Mouse (Mus musculus): ENCODE measurements around the gene Gadd45a. TPM values are rescaled to one million over a fixed set of nuclear protein-coding genes. Genes with fewer than 3 reads are reported as not detected.
"Not testable (repeated sequence)": the region's sequence is repeated elsewhere in the genome, so short reads cannot be mapped to it uniquely, and the experiment has no call there.

Gene Gadd45a
- polyA plus RNA-seq, 1 experiment from 2014 or later, result 27.0 TPM

- Histone ChIP-seq H3K4me3 (replicated peaks) (no peak overlapping the region), H3K36me3 (replicated peaks) (no peaks in the 10 kb centered on the region), H3K9ac (no peak overlapping the region), H3K4me2 (no peak overlapping the region), H3K9me3 (no peaks in the 10 kb centered on the region), H3K27ac (no peak overlapping the region), H3K4me1 (peaks cover 13% of the 10 kb centered on the region), H3K27me3 (no peaks in the 10 kb centered on the region)
- WGBS, result 86% methylated on average over 3 of the region's 3 CpGs
- no peak for ATAC-seq (ENCODE audit: low FRiP score)
Observed at GRCm38 (mm10) chr6:67045424-67045823, 8.2 kb upstream of the Gadd45a start.

GRCm38 (mm10) chr6:67040904-67041410 lies 3.7 kb upstream of the Gadd45a start:
- Histone ChIP-seq H3K9ac (no peak overlapping the region), H3K36me3 (replicated peaks) (no peaks in the 10 kb centered on the region), H3K9me3 (no peaks in the 10 kb centered on the region), H3K4me2 (no peak overlapping the region), H3K27ac (no peak overlapping the region), H3K4me3 (replicated peaks) (no peak overlapping the region), H3K4me1 (peaks cover 1% of the 10 kb centered on the region), H3K27me3 (no peaks in the 10 kb centered on the region)
- no peak for ATAC-seq (ENCODE audit: low FRiP score)
- WGBS, result 65% methylated on average over 4 of the region's 4 CpGs

- ATAC-seq (ENCODE audit: low FRiP score), result no peak
- Histone ChIP-seq H3K4me2 (no peak overlapping the region), H3K4me1 (peaks cover 17% of the 10 kb centered on the region), H3K4me3 (replicated peaks) (no peak overlapping the region), H3K36me3 (replicated peaks) (no peaks in the 10 kb centered on the region), H3K27me3 (peaks cover 5% of the 10 kb centered on the region; the same call in 1 of the 2 replicates), H3K27ac (no peak overlapping the region), H3K9me3 (no peaks in the 10 kb centered on the region), H3K9ac (no peak overlapping the region)
- 97% methylated on average over 2 of the region's 3 CpGs for WGBS
Observed at GRCm38 (mm10) chr6:67038964-67039363, 1.7 kb upstream of the Gadd45a start.

- under 1% methylated on average over 29 of the region's 29 CpGs for WGBS
- Histone ChIP-seq H3K36me3 (replicated peaks) (no peaks in the 10 kb centered on the region), H3K4me1 (peaks cover 18% of the 10 kb centered on the region), H3K27ac (peak overlapping the region; percentile 93), H3K4me2 (peak overlapping the region; percentile 68), H3K9me3 (no peaks in the 10 kb centered on the region), H3K4me3 (replicated peaks) (peak overlapping the region; percentile 76), H3K27me3 (peaks cover 5% of the 10 kb centered on the region; the same call in 1 of the 2 replicates), H3K9ac (peak overlapping the region; percentile 91)
- ATAC-seq (ENCODE audit: low FRiP score), result peak; percentile 76
Observed at GRCm38 (mm10) chr6:67036356-67036811, 873 bp downstream of the Gadd45a start.

GRCm38 (mm10) chr6:67035388-67036299 lies 1.6 kb downstream of the Gadd45a start:
- ATAC-seq (ENCODE audit: low FRiP score), result no peak
- Histone ChIP-seq H3K27ac (no peak overlapping the region), H3K4me1 (peaks cover 21% of the 10 kb centered on the region), H3K9me3 (no peaks in the 10 kb centered on the region), H3K4me3 (replicated peaks) (peak overlapping the region; percentile 76), H3K36me3 (replicated peaks) (no peaks in the 10 kb centered on the region), H3K9ac (peak overlapping the region; percentile 91), H3K27me3 (peaks cover 10% of the 10 kb centered on the region; the same call in 1 of the 2 replicates), H3K4me2 (peak overlapping the region; percentile 68)
- 7% methylated on average over 19 of the region's 19 CpGs for WGBS

- WGBS, result 45% methylated on average over 7 of the region's 7 CpGs
- H3K27me3 ChIP-seq, result peaks cover 10% of the 10 kb centered on the region; the same call in 1 of the 2 replicates
- peak overlapping the region; percentile 29; the same call in 1 of the 2 replicates for H3K4me2 ChIP-seq
- no peak for ATAC-seq (ENCODE audit: low FRiP score)
- H3K4me3 ChIP-seq (replicated peaks), result no peak overlapping the region; the same call in 1 of the 2 replicates
- H3K36me3 ChIP-seq (replicated peaks), result no peaks in the 10 kb centered on the region
- peaks cover 27% of the 10 kb centered on the region for H3K4me1 ChIP-seq
- no peak overlapping the region for H3K9ac ChIP-seq
- no peaks in the 10 kb centered on the region for H3K9me3 ChIP-seq
- H3K27ac ChIP-seq, result no peak overlapping the region
Observed at GRCm38 (mm10) chr6:67034331-67035130, 2.7 kb downstream of the Gadd45a start.

- no peaks in the 10 kb centered on the region for H3K36me3 ChIP-seq (replicated peaks)
- ATAC-seq (ENCODE audit: low FRiP score), result no peak
- H3K4me1 ChIP-seq, result peaks cover 27% of the 10 kb centered on the region
- H3K27ac ChIP-seq, result no peak overlapping the region
- H3K27me3 ChIP-seq, result peaks cover 10% of the 10 kb centered on the region; the same call in 1 of the 2 replicates
- no peaks in the 10 kb centered on the region for H3K9me3 ChIP-seq
- H3K9ac ChIP-seq, result no peak overlapping the region
- H3K4me2 ChIP-seq, result no peak overlapping the region
- WGBS, result 76% methylated on average over 4 of the region's 4 CpGs
- no peak overlapping the region for H3K4me3 ChIP-seq (replicated peaks)
Observed at GRCm38 (mm10) chr6:67033604-67034003, 3.7 kb downstream of the Gadd45a start.

- WGBS, result 91% methylated on average over 3 of the region's 4 CpGs
- H3K4me1 ChIP-seq, result peaks cover 27% of the 10 kb centered on the region
- not testable (repeated sequence) for H3K9me3 ChIP-seq; H3K4me2 ChIP-seq; H3K36me3 ChIP-seq (replicated peaks); H3K4me3 ChIP-seq (replicated peaks); H3K27ac ChIP-seq; ATAC-seq (ENCODE audit: low FRiP score); H3K9ac ChIP-seq
- H3K27me3 ChIP-seq, result peaks cover 10% of the 10 kb centered on the region; the same call in 1 of the 2 replicates
Observed at GRCm38 (mm10) chr6:67032972-67033371, 4.3 kb downstream of the Gadd45a start.

- H3K9me3 ChIP-seq; H3K36me3 ChIP-seq (replicated peaks); H3K4me2 ChIP-seq; H3K9ac ChIP-seq; H3K27ac ChIP-seq; ATAC-seq (ENCODE audit: low FRiP score); H3K4me3 ChIP-seq (replicated peaks): not testable (repeated sequence)
- peaks cover 10% of the 10 kb centered on the region; the same call in 1 of the 2 replicates for H3K27me3 ChIP-seq
- H3K4me1 ChIP-seq, result peaks cover 27% of the 10 kb centered on the region
Observed at GRCm38 (mm10) chr6:67032551-67032950, 4.7 kb downstream of the Gadd45a start.

GRCm38 (mm10) chr6:67030846-67031245 lies 6.4 kb downstream of the Gadd45a start:
- Histone ChIP-seq H3K9ac (no peak overlapping the region), H3K27ac (no peak overlapping the region), H3K4me3 (replicated peaks) (no peak overlapping the region), H3K4me2 (no peak overlapping the region), H3K9me3 (no peaks in the 10 kb centered on the region), H3K4me1 (peaks cover 25% of the 10 kb centered on the region), H3K27me3 (peaks cover 10% of the 10 kb centered on the region; the same call in 1 of the 2 replicates), H3K36me3 (replicated peaks) (no peaks in the 10 kb centered on the region)
- no peak for ATAC-seq (ENCODE audit: low FRiP score)
- WGBS, result 29% methylated on average over 5 of the region's 5 CpGs

GRCm38 (mm10) chr6:67030416-67030815 lies 6.8 kb downstream of the Gadd45a start:
- H3K4me3 ChIP-seq (replicated peaks), result no peak overlapping the region
- no peaks in the 10 kb centered on the region for H3K36me3 ChIP-seq (replicated peaks)
- peaks cover 21% of the 10 kb centered on the region for H3K4me1 ChIP-seq
- H3K27ac ChIP-seq, result no peak overlapping the region
- WGBS, result 3% methylated on average over 2 of the region's 2 CpGs
- no peak for ATAC-seq (ENCODE audit: low FRiP score)
- H3K9me3 ChIP-seq, result no peaks in the 10 kb centered on the region
- peaks cover 10% of the 10 kb centered on the region; the same call in 1 of the 2 replicates for H3K27me3 ChIP-seq
- no peak overlapping the region for H3K9ac ChIP-seq
- peak overlapping the region; percentile 4; the same call in 1 of the 2 replicates for H3K4me2 ChIP-seq

- H3K4me3 ChIP-seq (replicated peaks), result no peak overlapping the region
- no peak overlapping the region for H3K27ac ChIP-seq
- no peaks in the 10 kb centered on the region for H3K9me3 ChIP-seq
- no peak for ATAC-seq (ENCODE audit: low FRiP score)
- no peaks in the 10 kb centered on the region for H3K36me3 ChIP-seq (replicated peaks)
- H3K9ac ChIP-seq, result no peak overlapping the region
- H3K4me2 ChIP-seq, result peak overlapping the region; percentile 4; the same call in 1 of the 2 replicates
- H3K4me1 ChIP-seq, result peaks cover 19% of the 10 kb centered on the region
- WGBS, result 17% methylated on average over 3 of the region's 3 CpGs
- peaks cover 10% of the 10 kb centered on the region; the same call in 1 of the 2 replicates for H3K27me3 ChIP-seq
Observed at GRCm38 (mm10) chr6:67029987-67030386, 7.3 kb downstream of the Gadd45a start.

All from forebrain, embryonic 12.5 days (tissue).